Mouse (Mus musculus) C2C12 (cell line): Measurements from ENCODE around the gene Clpb.

Experiments used
- CTCF ChIP-seq: IDR thresholded peaks from one replicate; pipeline ENCODE4 v1.5.1; 2011; ENCODE audit not compliant: control insufficient read depth, insufficient read depth, insufficient read length
- MYOG ChIP-seq: IDR thresholded peaks from one replicate; pipeline ENCODE4 v1.6.1; 2011; ENCODE audit not compliant: control insufficient read depth, insufficient read length; ENCODE audit errors: extremely low read depth

GRCm38 (mm10) chr7:101833352-101833751 lies 169.9 kb downstream of the Clpb start:
- TF ChIP-seq CTCF (no peak), MYOG (no peak)
